Mouse (Mus musculus) lung, adult 2 months (tissue): ENCODE measurements around the gene Nipa2. TPM values are rescaled to one million over a fixed set of nuclear protein-coding genes. Genes with fewer than 3 reads are reported as not detected.
A peak's percentile ranks its signal among the peaks of the same experiment; 100 is the strongest.

Experiments
- DNase-seq: peaks from one replicate; pipeline ENCODE4 v3.0.0; 2022
- H3K4me1 ChIP-seq: fragments of 200-500 bp; 2 replicates; pipeline ENCODE4 v1.6.1; 2011; ENCODE audit warnings: low read length; ENCODE audit not compliant: control insufficient read depth, insufficient read depth
- H3K4me3 ChIP-seq: fragments of 200-500 bp; replicated peaks from 2 replicates; pipeline ENCODE3; 2011; ENCODE audit warnings: low read depth, mild to moderate bottlenecking, control low read depth, low read length; ENCODE audit errors: extremely low read depth
- CTCF ChIP-seq: fragments of 200-500 bp; IDR thresholded peaks from 2 replicates; pipeline ENCODE4 v1.5.1; 2011; ENCODE audit warnings: mild to moderate bottlenecking, low read length, control low read depth; ENCODE audit not compliant: insufficient read depth
- POLR2A ChIP-seq: fragments of 200-500 bp; IDR thresholded peaks from 2 replicates; pipeline ENCODE4 v1.6.1; 2011; ENCODE audit warnings: low read depth, mild to moderate bottlenecking, control low read depth, low read length, borderline replicate concordance; ENCODE audit errors: extremely low read depth
- WGBS: fragments of 180-500 bp; shearing (Covaris S2); methylation state at CpG from one replicate; pipeline ENCODE4 v1.1.7; 2018; 5-methylcytosine and 5-hydroxymethylcytosine counted together
- polyA plus RNA-seq: library from polyadenylated mRNA; depleted of rRNA; stranded (reverse); fragments of >200 nt; gene quantifications from 2 replicates; pipeline ENCODE4 v1.2.3, GENCODE M21; 2012

Gene Nipa2
- polyA plus RNA-seq, 1 experiment: 11.8 TPM

GRCm38 (mm10) chr7:55983107-55983506, 20.8 kb upstream of the Nipa2 start:
- no peaks in the 10 kb centered on the region for H3K4me1 ChIP-seq
- WGBS: 73% methylated on average over 5 of the region's 5 CpGs
- H3K4me3 ChIP-seq: no peak overlapping the region
- TF ChIP-seq POLR2A: no peak
- TF ChIP-seq CTCF: no peak
- no peak for DNase-seq

GRCm38 (mm10) chr7:55982010-55982700, 19.9 kb upstream of the Nipa2 start:
- 78% methylated on average over 10 of the region's 10 CpGs for WGBS
- DNase-seq: no peak
- TF ChIP-seq POLR2A (no peak), CTCF (no peak)
- Histone ChIP-seq H3K4me1 (no peaks in the 10 kb centered on the region), H3K4me3 (no peak overlapping the region)

- H3K4me3 ChIP-seq: no peak overlapping the region
- 87% methylated on average over 2 of the region's 2 CpGs for WGBS
- no peak for DNase-seq
- H3K4me1 ChIP-seq: no peaks in the 10 kb centered on the region
- no peak for TF ChIP-seq CTCF
- TF ChIP-seq POLR2A: no peak
These were observed 19.2 kb upstream of the Nipa2 start for GRCm38 (mm10) chr7:55981511-55981910.

GRCm38 (mm10) chr7:55974429-55974828, 12.2 kb upstream of the Nipa2 start:
- no peak for TF ChIP-seq CTCF
- no peak for TF ChIP-seq POLR2A
- no peaks in the 10 kb centered on the region for H3K4me1 ChIP-seq
- no peak for DNase-seq
- 99% methylated on average over 2 of the region's 2 CpGs for WGBS
- H3K4me3 ChIP-seq: no peak overlapping the region

GRCm38 (mm10) chr7:55969415-55969814, 7.1 kb upstream of the Nipa2 start:
- Histone ChIP-seq H3K4me3 (no peak overlapping the region), H3K4me1 (peaks cover 3% of the 10 kb centered on the region)
- DNase-seq: no peak
- TF ChIP-seq POLR2A: no peak
- TF ChIP-seq CTCF: no peak
- WGBS: 44% methylated on average over 1 of the region's 1 CpGs

- H3K4me3 ChIP-seq: peak overlapping the region; percentile 76
- peaks cover 3% of the 10 kb centered on the region for H3K4me1 ChIP-seq
- TF ChIP-seq CTCF: no peak
- no peak for TF ChIP-seq POLR2A
- DNase-seq: peak; percentile 36
- 19% methylated on average over 16 of the region's 16 CpGs for WGBS
These were observed 6.1 kb upstream of the Nipa2 start for GRCm38 (mm10) chr7:55968258-55968901.

GRCm38 (mm10) chr7:55966866-55967460, 4.7 kb upstream of the Nipa2 start:
- 48% methylated on average over 3 of the region's 3 CpGs for WGBS
- DNase-seq: no peak
- TF ChIP-seq CTCF (no peak), POLR2A (no peak)
- Histone ChIP-seq H3K4me1 (peaks cover 3% of the 10 kb centered on the region), H3K4me3 (no peak overlapping the region)

GRCm38 (mm10) chr7:55960506-55960905, 1.8 kb downstream of the Nipa2 start:
- TF ChIP-seq CTCF: no peak
- DNase-seq: no peak
- WGBS: 91% methylated on average over 1 of the region's 1 CpGs
- no peaks in the 10 kb centered on the region for H3K4me1 ChIP-seq
- no peak overlapping the region for H3K4me3 ChIP-seq

GRCm38 (mm10) chr7:55959801-55960200, 2.5 kb downstream of the Nipa2 start:
- 84% methylated on average over 3 of the region's 3 CpGs for WGBS
- no peak for TF ChIP-seq CTCF
- TF ChIP-seq POLR2A: no peak
- H3K4me1 ChIP-seq: no peaks in the 10 kb centered on the region
- no peak overlapping the region for H3K4me3 ChIP-seq
- no peak for DNase-seq

- WGBS: 84% methylated on average over 4 of the region's 4 CpGs
These were observed 4.4 kb downstream of the Nipa2 start for GRCm38 (mm10) chr7:55957916-55958315.

More at GRCm38 (mm10) chr7:55957916-55958315, 4.4 kb downstream of the Nipa2 start:
- TF ChIP-seq CTCF (no peak), POLR2A (no peak)
- Histone ChIP-seq H3K4me1 (no peaks in the 10 kb centered on the region), H3K4me3 (no peak overlapping the region)
- no peak for DNase-seq
